Mouse (Mus musculus) layer of hippocampus, postnatal 10 days (tissue): Measurements from ENCODE around the gene Gm11168. TPM values are rescaled to one million over a fixed set of nuclear protein-coding genes. Genes with fewer than 3 reads are reported as not detected.
"Not testable (repeated sequence)": the region's sequence is repeated elsewhere in the genome, so short reads cannot be mapped to it uniquely, and the experiment has no call there.

Source experiments
- DNase-seq, 2 experiments: peaks; one replicate each; pipeline ENCODE4 v3.0.0; 2021; ENCODE audit warnings: low spot score in 2 of 2
- long read RNA-seq: library from polyadenylated mRNA; stranded (forward); transcript quantifications from one replicate; pipeline ENCODE4 v2.0.0, GENCODE M21; 2023
- total RNA-seq, 2 experiments: library from RNA; stranded (reverse); gene quantifications; 2 replicates each; pipeline ENCODE4 v1.2.3; 2021

The Gm11168 gene
- total RNA-seq = not detected
- long read RNA-seq = 0 reads

DNA sequence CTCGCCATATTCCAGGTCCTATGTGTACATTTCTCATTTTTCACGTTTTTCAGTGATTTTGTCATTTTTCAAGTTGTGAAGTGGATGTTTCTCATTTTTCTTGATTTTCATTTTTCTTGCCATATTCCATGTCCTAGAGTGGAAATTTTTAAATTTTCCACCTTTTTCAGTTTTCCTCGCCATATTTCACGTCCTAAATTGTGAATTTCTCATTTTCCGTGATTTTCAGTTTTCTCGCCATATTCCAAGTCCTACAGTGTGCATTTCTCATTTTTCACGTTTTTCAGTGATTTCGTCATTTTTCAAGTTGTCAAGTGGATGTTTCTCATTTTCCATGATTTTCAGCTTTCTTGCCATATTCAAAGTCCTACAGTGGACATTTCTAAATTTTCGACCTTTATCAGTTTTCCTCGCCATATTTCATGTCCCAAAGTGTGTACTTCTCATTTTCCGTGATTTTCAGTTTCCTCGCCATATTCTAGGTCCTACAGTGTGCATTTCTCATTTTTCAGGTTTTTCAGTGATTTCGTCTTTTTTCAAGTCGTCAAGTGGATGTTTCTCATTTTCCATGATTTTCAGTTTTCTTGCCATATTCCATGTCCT is at the start of gene Gm11168:
Gm11168 (plus strand) TSS at position 553 of the 603 bp plus-strand sequence.
- DNase-seq = not testable (repeated sequence)

DNA sequence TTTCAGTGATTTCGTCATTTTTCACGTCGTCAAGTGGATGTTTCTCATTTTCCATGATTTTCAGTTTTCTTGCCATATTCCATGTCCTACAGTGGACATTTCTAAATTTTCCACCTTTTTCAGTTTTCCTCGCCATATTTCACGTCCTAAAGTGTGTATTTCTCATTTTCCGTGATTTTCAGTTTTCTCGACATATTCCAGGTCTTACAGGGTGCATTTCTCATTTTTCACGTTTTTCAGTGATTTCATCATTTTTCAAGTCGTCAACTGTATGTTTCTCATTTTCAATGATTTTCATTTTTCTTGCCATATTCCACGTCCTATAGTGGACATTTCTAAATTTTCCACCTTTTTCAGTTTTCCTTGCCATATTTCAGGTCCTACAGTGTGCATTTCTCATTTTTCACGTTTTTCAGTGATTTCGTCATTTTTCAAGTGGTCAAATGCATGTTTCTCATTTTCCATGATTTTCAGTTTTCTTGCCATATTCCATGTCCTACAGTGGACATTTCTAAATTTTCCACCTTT is 2.6 kb upstream of the Gm11168 start, which contains the start of gene Gm10722:
Gm10722 (plus strand) TSS at position 478 of the 528 bp plus-strand sequence.
- DNase-seq = peak; percentile 14 to 23

DNA sequence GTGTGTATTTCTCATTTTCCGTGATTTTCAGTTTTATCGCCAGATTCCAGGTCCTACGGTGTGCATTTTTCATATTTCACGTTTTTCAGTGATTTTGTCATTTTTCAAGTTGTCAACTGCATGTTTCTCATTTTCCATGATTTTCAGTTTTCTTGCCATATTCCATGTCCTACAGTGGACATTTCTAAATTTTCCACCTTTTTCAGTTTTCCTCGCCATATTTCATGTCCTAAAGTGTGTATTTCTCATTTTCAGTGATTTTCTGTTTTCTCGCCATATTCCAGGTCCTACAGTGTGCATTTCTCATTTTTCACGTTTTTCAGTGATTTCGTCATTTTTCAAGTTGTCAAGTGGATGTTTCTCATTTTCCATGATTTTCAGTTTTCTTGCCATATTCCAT is 2.1 kb upstream of the Gm11168 start:
- peak; percentile 8 to 14 for DNase-seq

DNA sequence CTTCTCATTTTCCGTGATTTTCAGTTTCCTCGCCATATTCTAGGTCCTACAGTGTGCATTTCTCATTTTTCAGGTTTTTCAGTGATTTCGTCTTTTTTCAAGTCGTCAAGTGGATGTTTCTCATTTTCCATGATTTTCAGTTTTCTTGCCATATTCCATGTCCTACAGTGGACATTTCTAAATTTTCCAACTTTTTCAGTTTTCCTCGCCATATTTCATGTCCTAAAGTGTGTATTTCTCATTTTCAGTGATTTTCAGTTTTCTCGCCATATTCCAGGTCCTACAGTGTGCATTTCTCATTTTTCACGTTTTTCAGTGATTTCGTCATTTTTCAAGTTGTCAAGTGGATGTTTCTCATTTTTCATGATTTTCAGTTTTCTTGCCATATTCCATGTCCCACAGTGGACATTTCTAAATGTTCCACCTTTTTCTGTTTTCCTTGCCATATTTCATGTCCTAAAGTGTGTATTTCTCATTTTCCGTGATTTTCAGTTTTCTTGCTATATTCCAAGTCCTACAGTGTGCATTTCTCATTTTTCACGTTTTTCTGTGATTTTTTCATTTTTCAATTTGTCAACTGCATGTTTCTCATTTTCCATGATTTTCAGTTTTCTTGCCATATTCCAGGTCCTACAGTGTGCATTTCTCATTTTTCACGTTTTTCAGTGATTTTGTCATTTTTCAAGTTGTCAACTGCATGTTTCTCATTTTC is 1.0 kb upstream of the Gm11168 start:
- DNase-seq = peak; percentile 98

DNA sequence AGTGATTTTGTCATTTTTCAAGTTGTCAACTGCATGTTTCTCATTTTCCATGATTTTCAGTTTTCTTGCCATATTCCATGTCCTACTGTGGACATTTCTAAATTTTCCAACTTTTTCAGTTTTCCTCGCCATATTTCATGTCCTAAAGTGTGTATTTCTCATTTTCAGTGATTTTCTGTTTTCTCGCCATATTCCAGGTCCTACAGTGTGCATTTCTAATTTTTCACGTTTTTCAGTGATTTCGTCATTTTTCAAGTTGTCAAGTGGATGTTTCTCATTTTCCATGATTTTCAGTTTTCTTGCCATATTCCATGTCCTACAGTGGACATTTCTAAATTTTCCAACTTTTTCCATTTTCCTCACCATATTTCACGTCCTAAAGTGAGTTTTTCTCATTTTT is 3.0 kb downstream of the Gm11168 start:
- DNase-seq = not testable (repeated sequence)

DNA sequence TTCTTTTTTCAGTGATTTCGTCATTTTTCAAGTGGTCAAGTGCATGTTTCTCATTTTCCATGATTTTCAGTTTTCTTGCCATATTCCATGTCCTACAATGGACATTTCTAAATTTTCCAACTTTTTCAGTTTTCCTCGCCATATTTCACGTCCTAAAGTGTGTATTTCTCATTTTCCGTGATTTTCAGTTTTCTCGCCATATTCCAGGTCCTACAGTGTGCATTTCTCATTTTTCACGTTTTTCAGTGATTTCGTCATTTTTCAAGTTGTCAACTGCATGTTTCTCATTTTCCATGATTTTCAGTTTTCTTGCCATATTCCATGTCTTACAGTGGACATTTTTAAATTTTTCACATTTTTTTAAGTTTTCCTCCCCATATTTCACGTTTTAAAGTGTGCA is 3.5 kb downstream of the Gm11168 start:
- DNase-seq = peak; percentile 94 to 96

DNA sequence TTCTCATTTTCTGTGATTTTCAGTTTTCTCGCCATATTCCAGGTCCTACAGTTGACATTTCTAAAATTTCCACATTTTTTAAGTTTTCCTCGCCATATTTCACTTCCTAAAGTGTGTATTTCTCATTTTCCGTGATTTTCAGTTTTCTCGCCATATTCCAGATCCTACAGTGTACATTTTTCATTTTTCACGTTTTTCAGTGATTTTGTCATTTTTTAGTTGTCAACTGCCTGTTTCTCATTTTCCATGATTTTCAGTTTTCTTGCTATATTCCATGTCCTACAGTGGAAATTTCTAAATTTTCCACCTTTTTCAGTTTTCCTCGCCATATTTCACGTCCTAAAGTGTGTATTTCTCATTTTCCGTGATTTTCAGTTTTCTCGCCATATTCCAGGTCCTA is 4.1 kb downstream of the Gm11168 start:
- DNase-seq = not testable (repeated sequence)

DNA sequence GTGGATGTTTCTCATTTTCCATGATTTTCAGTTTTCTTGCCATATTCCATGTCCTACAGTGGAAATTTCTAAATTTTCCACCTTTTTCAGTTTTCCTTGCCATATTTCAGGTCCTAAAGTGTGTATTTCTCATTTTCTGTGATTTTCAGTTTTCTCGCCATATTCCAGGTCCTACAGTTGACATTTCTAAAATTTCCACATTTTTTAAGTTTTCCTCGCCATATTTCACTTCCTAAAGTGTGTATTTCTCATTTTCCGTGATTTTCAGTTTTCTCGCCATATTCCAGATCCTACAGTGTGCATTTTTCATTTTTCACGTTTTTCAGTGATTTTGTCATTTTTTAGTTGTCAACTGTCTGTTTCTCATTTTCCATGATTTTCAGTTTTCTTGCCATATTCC is 6.2 kb downstream of the Gm11168 start:
- not testable (repeated sequence) for DNase-seq

DNA sequence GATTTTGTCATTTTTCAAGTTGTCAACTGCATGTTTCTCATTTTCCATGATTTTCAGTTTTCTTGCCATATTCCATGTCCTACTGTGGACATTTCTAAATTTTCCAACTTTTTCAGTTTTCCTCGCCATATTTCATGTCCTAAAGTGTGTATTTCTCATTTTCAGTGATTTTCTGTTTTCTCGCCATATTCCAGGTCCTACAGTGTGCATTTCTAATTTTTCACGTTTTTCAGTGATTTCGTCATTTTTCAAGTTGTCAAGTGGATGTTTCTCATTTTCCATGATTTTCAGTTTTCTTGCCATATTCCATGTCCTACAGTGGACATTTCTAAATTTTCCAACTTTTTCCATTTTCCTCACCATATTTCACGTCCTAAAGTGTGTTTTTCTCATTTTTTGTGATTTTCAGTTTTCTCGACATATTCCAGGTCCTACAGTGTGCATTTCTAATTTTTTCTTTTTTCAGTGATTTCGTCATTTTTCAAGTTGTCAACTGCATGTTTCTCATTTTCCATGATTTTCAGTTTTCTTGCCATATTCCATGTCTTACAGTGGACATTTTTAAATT is 9.0 kb downstream of the Gm11168 start:
- not testable (repeated sequence) for DNase-seq

DNA sequence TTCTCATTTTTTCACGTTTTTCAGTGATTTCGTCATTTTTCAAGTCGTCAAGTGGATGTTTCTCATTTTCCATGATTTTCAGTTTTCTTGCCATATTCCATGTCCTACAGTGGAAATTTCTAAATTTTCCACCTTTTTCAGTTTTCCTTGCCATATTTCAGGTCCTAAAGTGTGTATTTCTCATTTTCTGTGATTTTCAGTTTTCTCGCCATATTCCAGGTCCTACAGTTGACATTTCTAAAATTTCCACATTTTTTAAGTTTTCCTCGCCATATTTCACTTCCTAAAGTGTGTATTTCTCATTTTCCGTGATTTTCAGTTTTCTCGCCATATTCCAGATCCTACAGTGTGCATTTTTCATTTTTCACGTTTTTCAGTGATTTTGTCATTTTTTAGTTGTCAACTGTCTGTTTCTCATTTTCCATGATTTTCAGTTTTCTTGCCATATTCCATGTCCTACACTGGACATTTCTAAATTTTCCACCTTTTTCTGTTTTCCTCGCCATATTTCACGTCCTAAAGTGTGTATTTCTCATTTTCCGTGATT is 9.7 kb downstream of the Gm11168 start, which contains the start of gene Gm10721:
Gm10721 (plus strand) TSS at position 408 of the 547 bp plus-strand sequence.
- not testable (repeated sequence) for DNase-seq

DNA sequence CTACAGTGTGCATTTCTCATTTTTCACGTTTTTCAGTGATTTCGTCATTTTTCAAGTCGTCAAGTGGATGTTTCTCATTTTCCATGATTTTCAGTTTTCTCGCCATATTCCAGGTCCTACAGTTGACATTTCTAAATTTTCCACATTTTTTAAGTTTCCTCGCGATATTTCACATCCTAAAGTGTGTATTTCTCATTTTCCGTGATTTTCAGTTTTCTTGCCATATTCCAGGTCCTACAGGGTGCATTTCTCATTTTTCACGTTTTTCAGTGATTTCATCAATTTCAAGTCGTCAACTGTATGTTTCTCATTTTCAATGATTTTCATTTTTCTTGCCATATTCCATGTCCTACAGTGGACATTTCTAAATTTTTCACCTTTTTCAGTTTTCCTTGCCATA is 12.2 kb downstream of the Gm11168 start, which contains the start of gene Gm10720:
Gm10720 (plus strand) TSS at position 301 of the 400 bp plus-strand sequence.
- not testable (repeated sequence) for DNase-seq

DNA sequence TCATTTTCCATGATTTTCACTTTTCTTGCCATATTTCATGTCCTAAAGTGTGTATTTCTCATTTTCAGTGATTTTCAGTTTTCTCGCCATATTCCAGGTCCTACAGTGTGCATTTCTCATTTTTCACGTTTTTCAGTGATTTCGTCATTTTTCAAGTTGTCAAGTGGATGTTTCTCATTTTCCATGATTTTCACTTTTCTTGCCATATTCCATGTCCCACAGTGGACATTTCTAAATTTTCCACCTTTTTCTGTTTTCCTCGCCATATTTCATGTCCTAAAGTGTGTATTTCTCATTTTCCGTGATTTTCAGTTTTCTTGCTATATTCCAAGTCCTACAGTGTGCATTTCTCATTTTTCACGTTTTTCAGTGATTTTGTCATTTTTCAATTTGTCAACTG is 12.8 kb downstream of the Gm11168 start:
- not testable (repeated sequence) for DNase-seq

DNA sequence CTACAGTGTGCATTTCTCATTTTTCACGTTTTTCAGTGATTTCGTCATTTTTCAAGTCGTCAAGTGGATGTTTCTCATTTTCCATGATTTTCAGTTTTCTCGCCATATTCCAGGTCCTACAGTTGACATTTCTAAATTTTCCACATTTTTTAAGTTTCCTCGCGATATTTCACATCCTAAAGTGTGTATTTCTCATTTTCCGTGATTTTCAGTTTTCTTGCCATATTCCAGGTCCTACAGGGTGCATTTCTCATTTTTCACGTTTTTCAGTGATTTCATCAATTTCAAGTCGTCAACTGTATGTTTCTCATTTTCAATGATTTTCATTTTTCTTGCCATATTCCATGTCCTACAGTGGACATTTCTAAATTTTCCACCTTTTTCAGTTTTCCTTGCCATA is 14.0 kb downstream of the Gm11168 start, which contains the start of gene Gm10719:
Gm10719 (plus strand) TSS at position 301 of the 400 bp plus-strand sequence.
- not testable (repeated sequence) for DNase-seq

DNA sequence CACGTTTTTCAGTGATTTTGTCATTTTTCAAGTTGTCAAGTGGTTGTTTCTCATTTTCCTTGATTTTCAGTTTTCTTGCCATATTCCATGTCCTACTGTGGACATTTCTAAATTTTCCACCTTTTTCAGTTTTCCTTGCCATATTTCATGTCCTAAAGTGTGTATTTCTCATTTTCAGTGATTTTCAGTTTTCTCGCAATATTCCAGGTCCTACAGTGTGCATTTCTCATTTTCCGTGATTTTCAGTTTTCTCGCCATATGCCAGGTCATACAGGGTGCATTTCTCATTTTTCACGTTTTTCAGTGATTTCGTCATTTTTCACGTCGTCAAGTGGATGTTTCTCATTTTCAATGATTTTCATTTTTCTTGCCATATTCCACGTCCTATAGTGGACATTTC is 15.8 kb downstream of the Gm11168 start:
- peak; percentile 4 to 13 for DNase-seq

DNA sequence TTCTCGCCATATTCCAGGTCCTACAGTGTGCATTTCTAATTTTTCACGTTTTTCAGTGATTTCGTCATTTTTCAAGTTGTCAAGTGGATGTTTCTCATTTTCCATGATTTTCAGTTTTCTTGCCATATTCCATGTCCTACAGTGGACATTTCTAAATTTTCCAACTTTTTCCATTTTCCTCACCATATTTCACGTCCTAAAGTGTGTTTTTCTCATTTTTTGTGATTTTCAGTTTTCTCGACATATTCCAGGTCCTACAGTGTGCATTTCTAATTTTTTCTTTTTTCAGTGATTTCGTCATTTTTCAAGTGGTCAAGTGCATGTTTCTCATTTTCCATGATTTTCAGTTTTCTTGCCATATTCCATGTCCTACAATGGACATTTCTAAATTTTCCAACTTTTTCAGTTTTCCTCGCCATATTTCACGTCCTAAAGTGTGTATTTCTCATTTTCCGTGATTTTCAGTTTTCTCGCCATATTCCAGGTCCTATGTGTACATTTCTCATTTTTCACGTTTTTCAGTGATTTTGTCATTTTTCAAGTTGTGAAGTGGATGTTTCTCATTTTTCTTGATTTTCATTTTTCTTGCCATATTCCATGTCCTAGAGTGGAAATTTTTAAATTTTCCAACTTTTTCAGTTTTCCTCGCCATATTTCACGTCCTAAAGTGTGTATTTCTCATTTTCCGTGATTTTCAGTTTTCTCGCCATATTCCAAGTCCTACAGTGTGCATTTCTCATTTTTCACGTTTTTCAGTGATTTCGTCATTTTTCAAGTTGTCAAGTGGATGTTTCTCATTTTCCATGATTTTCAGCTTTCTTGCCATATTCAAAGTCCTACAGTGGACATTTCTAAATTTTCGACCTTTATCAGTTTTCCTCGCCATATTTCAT is 16.9 kb downstream of the Gm11168 start:
- DNase-seq = peak; percentile 37 to 58

DNA sequence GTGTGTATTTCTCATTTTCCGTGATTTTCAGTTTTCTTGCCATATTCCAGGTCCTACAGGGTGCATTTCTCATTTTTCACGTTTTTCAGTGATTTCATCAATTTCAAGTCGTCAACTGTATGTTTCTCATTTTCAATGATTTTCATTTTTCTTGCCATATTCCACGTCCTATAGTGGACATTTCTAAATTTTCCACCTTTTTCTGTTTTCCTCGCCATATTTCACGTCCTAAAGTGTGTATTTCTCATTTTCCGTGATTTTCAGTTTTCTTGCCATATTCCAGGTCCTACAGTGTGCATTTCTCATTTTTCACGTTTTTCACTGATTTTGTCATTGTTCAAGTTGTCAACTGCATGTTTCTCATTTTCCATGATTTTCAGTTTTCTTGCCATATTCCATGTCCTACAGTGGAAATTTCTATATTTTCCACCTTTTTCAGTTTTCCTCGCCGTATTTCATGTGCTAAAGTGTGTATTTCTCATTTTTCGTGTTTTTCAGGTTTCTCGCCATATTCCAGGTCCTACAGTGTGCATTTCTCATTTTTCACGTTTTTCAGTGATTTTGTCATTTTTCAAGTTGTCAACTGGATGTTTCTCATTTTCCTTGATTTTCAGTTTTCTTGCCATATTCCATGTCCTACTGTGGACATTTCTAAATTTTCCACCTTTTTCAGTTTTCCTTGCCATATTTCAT is 19.3 kb downstream of the Gm11168 start:
- peak; percentile 65 to 70 for DNase-seq

DNA sequence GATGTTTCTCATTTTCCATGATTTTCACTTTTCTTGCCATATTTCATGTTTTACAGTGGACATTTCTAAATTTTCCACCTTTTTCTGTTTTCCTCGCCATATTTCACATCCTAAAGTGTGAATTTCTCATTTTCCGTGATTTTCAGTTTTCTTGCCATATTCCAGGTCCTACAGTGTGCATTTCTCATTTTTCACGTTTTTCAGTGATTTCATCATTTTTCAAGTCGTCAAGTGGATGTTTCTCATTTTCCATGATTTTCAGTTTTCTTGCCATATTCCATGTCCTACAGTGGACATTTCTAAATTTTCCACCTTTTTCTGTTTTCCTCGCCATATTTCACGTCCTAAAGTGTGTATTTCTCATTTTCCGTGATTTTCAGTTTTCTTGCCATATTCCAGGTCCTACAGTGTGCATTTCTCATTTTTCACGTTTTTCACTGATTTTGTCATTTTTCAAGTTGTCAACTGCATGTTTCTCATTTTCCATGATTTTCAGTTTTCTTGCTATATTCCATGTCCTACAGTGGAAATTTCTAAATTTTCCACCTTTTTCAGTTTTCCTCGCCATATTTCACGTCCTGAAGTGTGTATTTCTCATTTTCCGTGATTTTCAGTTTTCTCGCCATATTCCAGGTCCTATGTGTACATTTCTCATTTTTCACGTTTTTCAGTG is 20.3 kb downstream of the Gm11168 start, which contains the start of gene Gm10718:
Gm10718 (plus strand) TSS at position 236 of the 673 bp plus-strand sequence.
- DNase-seq = peak; percentile 4 to 14

DNA sequence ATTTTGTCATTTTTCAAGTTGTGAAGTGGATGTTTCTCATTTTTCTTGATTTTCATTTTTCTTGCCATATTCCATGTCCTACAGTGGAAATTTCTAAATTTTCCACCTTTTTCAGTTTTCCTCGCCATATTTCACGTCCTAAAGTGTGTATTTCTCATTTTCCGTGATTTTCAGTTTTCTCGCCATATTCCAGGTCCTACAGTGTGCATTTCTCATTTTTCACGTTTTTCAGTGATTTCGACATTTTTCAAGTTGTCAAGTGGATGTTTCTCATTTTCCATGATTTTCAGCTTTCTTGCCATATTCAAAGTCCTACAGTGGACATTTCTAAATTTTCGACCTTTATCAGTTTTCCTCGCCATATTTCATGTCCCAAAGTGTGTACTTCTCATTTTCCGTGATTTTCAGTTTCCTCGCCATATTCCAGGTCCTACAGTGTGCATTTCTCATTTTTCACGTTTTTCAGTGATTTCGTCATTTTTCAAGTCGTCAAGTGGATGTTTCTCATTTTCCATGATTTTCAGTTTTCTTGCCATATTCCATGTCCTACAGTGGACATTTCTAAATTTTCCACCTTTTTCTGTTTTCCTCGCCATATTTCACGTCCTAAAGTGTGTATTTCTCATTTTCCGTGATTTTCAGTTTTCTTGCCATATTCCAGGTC is 21.0 kb downstream of the Gm11168 start:
- peak; percentile 80 to 81 for DNase-seq
